Comparison of ENCODE assay signal across 8 mouse cellular contexts in the genomic region with DNA sequence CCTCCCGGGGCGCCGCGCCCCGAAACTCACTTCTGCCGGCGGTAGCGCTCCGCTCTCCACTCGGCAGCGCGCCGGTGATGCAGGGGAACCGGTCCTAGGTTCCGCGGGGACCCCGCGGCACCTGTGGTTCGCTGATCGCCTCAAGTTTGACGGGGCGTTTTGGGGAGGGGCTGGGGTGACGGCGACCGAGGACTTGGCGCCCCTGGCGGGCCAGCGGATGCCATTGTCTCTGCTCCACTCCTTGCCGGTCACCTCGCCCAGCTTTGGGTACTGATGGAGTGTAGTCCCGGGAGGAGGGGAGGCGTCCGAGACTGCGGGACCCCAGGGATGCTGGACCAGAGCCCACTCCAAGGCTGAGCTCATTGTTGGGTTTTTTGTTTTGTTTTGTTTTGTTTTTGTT. TPM values are rescaled to one million over a fixed set of nuclear protein-coding genes. Genes with fewer than 3 reads are reported as not detected.
DNase-seq lines count a peak whose midpoint lies in the region; ATAC-seq and TF ChIP-seq lines count a peak whose summit lies in the region.

No protein-coding gene starts in this region.

- TF ChIP-seq CTCF in E14TG2a.4 (conservative IDR thresholded peaks at IDR 0.05; ENCODE audit: low read length), result no peak
- TF ChIP-seq CTCF in layer of hippocampus, adult 2 months (conservative IDR thresholded peaks at IDR 0.05), result peak; percentile 31

- no peaks in the 10 kb centered on the region for H3K27me3 ChIP-seq in E14TG2a.4 (ENCODE audit: insufficient read depth, low read length)
- H3K27me3 ChIP-seq in embryonic facial prominence, embryonic 14.5 days (replicated peaks; ENCODE audit: control insufficient read depth, insufficient read depth, low read length), result 0 out of 2 replicates have a peak, but pooled peaks cover 7% of the 10 kb centered on the region

- H3K4me1 ChIP-seq in E14TG2a.4 (replicated peaks; ENCODE audit: low read depth, low read length), result 0 out of 2 replicates have a peak, but pooled peaks cover 9% of the 10 kb centered on the region
- H3K4me1 ChIP-seq in embryonic facial prominence, embryonic 14.5 days (ENCODE audit: control insufficient read depth, insufficient read depth, low read length), result no peaks in the 10 kb centered on the region

- H3K9ac ChIP-seq in embryonic facial prominence, embryonic 14.5 days (ENCODE audit: low read depth, low read length), result peak overlapping the region; percentile 70

- intact Hi-C loops in heart, postnatal 10 days (cut with DNase I), result loop anchor here (2.0 kb wide), 1 partner anchor 49 kb away; a partner anchor contains a TSS

- no peak for ATAC-seq in embryonic facial prominence, embryonic 14.5 days (ENCODE audit: low read depth)
- no peak for ATAC-seq in inflammation-experienced regulatory T-cells, adult 6 months

- peak overlapping the region; percentile 83 for H3K4me3 ChIP-seq in E14TG2a.4 (replicated peaks; ENCODE audit: low read length)
- H3K4me3 ChIP-seq in embryonic facial prominence, embryonic 14.5 days (ENCODE audit: low read depth, low read length), result peak overlapping the region; percentile 60
- peak overlapping the region; percentile 68 for H3K4me3 ChIP-seq in layer of hippocampus, adult 2 months

- H3K27ac ChIP-seq in embryonic facial prominence, embryonic 14.5 days (replicated peaks; ENCODE audit: low read depth, low read length), result peak overlapping the region; percentile 65
- H3K27ac ChIP-seq in layer of hippocampus, adult 2 months, result peak overlapping the region; percentile 88

- peak overlapping the region; percentile 53 for H3K4me2 ChIP-seq in embryonic facial prominence, embryonic 14.5 days (ENCODE audit: low read depth, low read length)

- 27% methylated on average over 15 of the region's 34 CpGs for whole genome bisulfite sequencing in embryonic facial prominence, embryonic 14.5 days

- no peaks in the 10 kb centered on the region for H3K36me3 ChIP-seq in E14TG2a.4 (ENCODE audit: insufficient read depth, low read length)
- no peaks in the 10 kb centered on the region for H3K36me3 ChIP-seq in embryonic facial prominence, embryonic 14.5 days (ENCODE audit: control insufficient read depth, insufficient read depth, low read length)

- DNase-seq in adrenal gland, postnatal 10 days, result peak; percentile 33
- peak; percentile 23 for DNase-seq in embryonic facial prominence, embryonic 14.5 days (ENCODE audit: low spot score)
- peak; percentile 47 to 51 for DNase-seq in heart, postnatal 10 days
- no peak for DNase-seq in layer of hippocampus, adult 2 months (ENCODE audit: low spot score in 2 of 2)
- peak; percentile 28 for DNase-seq in lung, postnatal 14 days
- peak; percentile 57 for DNase-seq in retina, embryonic 14.5 days (ENCODE audit: low spot score)

- H3K9me3 ChIP-seq in E14TG2a.4 (ENCODE audit: low read length), result no peaks in the 10 kb centered on the region
- H3K9me3 ChIP-seq in embryonic facial prominence, embryonic 14.5 days (ENCODE audit: control insufficient read depth, low read length), result no peaks in the 10 kb centered on the region

RNA-seq across cellular contexts. Expression of a gene that starts 0.6 kb away (rescaled TPM):
- total RNA-seq in adrenal gland, postnatal 10 days (2021), result 10 to 100 TPM; 18.6 to 21.7 TPM
- polyA plus RNA-seq in embryonic facial prominence, embryonic 14.5 days (2014; fragmentation: Nextera tagmentation; extraction: Ambion mirVana), result 32.6 and 38.1 TPM in 2 replicates
- 10 to 100 TPM; 17.7 to 22.8 TPM for total RNA-seq in heart, postnatal 10 days (2021)
- 10 to 100 TPM; 37.8 to 41.7 TPM for total RNA-seq in layer of hippocampus, adult 2 months (2021)
- polyA plus RNA-seq in inflammation-experienced regulatory T-cells, adult 6 months (2017; shearing (Covaris generic)), result 10 to 100 TPM; 19.5 to 54.7 (median 22.6) TPM

RNA-seq across cellular contexts. Expression of a gene that starts 49.1 kb away (rescaled TPM):
- total RNA-seq in adrenal gland, postnatal 10 days (2021), result 10 to 100 TPM; 24.4 to 27.4 TPM
- 43.0 and 44.2 TPM in 2 replicates for polyA plus RNA-seq in embryonic facial prominence, embryonic 14.5 days (2014; fragmentation: Nextera tagmentation; extraction: Ambion mirVana)
- total RNA-seq in heart, postnatal 10 days (2021), result 10 to 100 TPM; 11.6 to 15.9 TPM
- 10 to 100 TPM; 44.8 to 46.0 TPM for total RNA-seq in layer of hippocampus, adult 2 months (2021)
- 10 to 100 TPM; 39.9 to 51.4 (median 47.4) TPM for polyA plus RNA-seq in inflammation-experienced regulatory T-cells, adult 6 months (2017; shearing (Covaris generic))

Comparison
In these comparisons a context has a peak if more than half of its experiments do, and no peak if none do; other contexts are left out.
1. DNase-seq: peak in adrenal gland, postnatal 10 days (single experiment), embryonic facial prominence, embryonic 14.5 days (single experiment), heart, postnatal 10 days (2 of 2), lung, postnatal 14 days (single experiment) and retina, embryonic 14.5 days (single experiment); none in layer of hippocampus, adult 2 months (0 of 2).
2. Peak in every context shown above with its lines, with median percentiles within 50 percentile points of each other: H3K4me3 ChIP-seq.